Mouse (Mus musculus) lung, postnatal 36 days (tissue): ENCODE data around the gene Ppp2r5c.

Experiments
- DNase-seq: peaks from one replicate; pipeline ENCODE4 v3.0.0; 2022; ENCODE audit warnings: mixed read lengths

Gene Ppp2r5c

GRCm38 (mm10) chr12:110558175-110558574 is 111.3 kb downstream of the Ppp2r5c start:
- no peak for DNase-seq

GRCm38 (mm10) chr12:110563383-110563782 is 116.5 kb downstream of the Ppp2r5c start:
- DNase-seq: no peak

GRCm38 (mm10) chr12:110564848-110565247 is 117.9 kb downstream of the Ppp2r5c start:
- no peak for DNase-seq

GRCm38 (mm10) chr12:110566366-110566765 is 119.4 kb downstream of the Ppp2r5c start:
- no peak for DNase-seq

- no peak for DNase-seq
Observed at GRCm38 (mm10) chr12:110571050-110571449, 124.1 kb downstream of the Ppp2r5c start.

GRCm38 (mm10) chr12:110572351-110572750 is 125.4 kb downstream of the Ppp2r5c start:
- no peak for DNase-seq

DNA sequence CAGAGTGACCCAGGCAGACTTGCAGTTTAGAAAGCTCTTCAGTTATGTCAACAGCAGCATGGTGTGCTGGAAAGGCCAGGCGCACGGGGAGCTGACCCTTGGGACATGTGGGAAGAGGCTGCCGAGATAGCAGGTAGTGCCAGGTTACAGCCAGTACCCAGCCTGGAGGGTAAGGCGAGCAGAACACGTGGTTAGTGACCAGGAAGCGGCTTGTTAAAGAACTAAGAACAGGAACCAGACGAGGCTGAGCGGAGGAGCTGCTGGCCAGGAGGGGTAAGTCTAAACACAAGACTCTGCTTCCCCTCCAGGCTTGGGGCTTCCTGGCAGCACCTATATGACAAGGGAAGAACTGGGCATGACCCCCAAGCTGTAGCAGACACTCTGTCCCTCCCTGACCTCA is 126.7 kb downstream of the Ppp2r5c start:
- DNase-seq: no peak

- DNase-seq: no peak
Observed at GRCm38 (mm10) chr12:110575926-110576325, 129.0 kb downstream of the Ppp2r5c start.

DNA sequence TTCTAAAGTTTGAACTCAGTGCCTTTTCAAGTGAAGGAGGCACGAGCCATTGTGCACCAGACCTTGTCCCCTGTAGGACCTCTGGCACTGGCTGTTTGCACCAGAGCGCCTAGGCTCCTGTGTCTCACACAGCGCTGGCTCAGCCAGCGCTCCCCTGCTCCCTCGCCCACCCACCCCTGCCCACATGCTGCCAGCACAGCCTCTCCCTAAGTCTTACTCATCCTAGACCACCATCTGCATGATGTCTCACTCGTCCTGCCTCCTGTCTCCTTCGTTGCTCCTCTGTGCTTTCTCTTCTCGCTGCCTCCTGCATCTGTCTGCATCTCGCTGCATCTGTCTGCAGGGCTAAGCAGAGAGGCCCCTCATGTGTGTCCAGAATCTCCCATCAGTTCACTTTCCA is 131.4 kb downstream of the Ppp2r5c start:
- DNase-seq: no peak

- no peak for DNase-seq
Observed at GRCm38 (mm10) chr12:110588622-110589021, 141.7 kb downstream of the Ppp2r5c start.

- DNase-seq: no peak
Observed at GRCm38 (mm10) chr12:110590804-110591259, 143.9 kb downstream of the Ppp2r5c start.

GRCm38 (mm10) chr12:110591260-110591883 is 144.5 kb downstream of the Ppp2r5c start:
- peak; percentile 100 for DNase-seq

DNA sequence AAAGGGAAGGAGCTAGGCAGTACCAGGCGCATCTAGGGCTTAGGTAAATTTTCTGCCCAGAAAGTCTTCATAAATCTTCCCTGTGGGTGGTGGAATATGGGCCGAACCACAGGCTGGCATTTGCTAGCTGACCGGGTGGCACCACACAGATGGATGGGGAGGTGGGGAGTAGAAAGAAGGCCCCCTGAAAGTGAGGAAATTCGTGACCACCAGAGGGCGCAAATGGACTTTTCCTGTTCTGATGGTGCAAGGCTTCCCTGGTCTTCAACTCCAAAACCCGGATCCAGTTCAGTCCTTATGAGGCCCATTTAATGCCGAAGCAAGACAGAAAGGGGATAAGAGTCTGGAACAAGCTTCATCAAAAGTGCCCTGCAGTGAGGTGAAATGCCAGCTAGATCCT is 151.6 kb downstream of the Ppp2r5c start:
- DNase-seq: peak; percentile 79

DNA sequence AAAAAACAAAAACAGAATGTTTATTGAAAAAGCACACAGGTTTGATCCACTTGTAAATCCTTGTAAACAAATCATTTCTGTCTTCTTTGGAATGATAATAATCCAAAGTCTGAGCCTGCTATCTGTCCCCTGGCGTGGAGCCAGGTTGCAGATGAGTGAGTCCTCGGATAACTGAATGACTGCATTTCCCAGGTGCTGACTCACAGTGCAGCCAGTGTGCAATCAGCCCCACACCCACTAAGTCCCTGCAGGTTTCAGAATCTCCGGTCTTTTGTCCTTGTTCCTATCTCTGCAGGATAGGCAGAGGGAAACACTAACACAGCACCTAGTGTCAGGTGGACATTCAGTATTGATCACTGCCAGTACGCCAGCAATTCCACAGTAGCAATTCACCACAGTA is 152.9 kb downstream of the Ppp2r5c start:
- DNase-seq: no peak

DNA sequence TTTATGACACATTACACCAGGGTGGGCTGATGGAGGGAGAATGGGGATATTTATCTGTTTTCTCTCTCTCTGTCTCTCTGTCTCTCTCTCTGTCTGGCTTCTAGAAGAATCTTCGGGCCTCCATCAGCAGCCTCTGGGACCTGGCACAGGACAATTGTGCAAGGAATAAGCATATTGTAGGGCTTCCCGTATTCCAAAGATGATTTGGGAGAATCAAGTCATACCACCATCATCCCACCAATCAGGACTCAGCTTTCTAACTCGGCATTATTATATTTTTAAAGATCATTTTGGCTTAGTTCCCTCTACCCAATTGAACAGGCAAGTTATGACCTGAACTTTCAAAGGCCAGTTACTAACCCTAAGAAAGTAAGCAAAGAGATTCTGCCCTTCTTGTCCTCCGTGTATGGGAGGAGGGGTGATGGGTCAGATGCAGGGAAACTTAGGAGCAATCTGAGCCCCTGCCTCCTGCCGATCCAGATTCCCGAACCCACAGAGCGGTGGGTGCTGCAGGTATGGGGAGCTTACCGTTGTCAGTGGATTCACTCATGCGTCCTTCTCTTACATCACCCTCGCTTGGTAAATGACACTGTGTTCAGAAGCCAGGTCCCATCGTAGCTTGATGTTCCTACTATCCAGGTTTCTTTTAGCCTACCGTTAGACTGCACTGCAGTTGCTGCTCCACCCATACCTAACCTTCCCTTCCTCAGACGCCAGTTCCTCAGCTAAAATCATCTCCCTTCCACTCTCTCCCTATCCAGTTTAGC is 153.5 kb downstream of the Ppp2r5c start:
- no peak for DNase-seq

- peak; percentile 96 for DNase-seq
Observed at GRCm38 (mm10) chr12:110601241-110602218, 154.6 kb downstream of the Ppp2r5c start, which contains the start of gene Dync1h1. Gene Dync1h1, plus strand, starts transcription at chr12:110601452.

- peak; percentile 56 for DNase-seq
Observed at GRCm38 (mm10) chr12:110606161-110606560, 159.2 kb downstream of the Ppp2r5c start.

DNA sequence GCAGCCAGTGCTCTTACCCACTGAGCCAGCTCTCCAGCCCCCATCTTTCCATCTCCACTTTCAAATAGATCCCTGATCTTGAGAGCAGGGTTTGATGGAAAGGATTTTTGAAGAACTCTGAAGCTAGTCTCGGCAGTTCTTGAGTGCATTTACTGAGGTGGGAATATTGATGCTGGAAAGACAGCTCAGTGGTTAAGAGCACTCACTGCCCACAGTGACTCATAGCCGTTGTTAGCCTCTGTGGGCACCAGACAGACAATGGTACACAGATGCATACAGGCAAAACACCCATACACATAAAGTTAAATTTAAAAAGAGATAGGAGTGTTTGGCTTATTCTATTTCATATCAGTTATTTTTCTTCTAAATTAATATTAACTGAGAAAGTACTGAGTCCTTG is 159.8 kb downstream of the Ppp2r5c start:
- no peak for DNase-seq

GRCm38 (mm10) chr12:110608460-110609152 is 161.7 kb downstream of the Ppp2r5c start:
- DNase-seq: peak; percentile 86

GRCm38 (mm10) chr12:110609153-110609497 is 162.2 kb downstream of the Ppp2r5c start:
- DNase-seq: no peak

GRCm38 (mm10) chr12:110610713-110611112 is 163.8 kb downstream of the Ppp2r5c start:
- no peak for DNase-seq

DNA sequence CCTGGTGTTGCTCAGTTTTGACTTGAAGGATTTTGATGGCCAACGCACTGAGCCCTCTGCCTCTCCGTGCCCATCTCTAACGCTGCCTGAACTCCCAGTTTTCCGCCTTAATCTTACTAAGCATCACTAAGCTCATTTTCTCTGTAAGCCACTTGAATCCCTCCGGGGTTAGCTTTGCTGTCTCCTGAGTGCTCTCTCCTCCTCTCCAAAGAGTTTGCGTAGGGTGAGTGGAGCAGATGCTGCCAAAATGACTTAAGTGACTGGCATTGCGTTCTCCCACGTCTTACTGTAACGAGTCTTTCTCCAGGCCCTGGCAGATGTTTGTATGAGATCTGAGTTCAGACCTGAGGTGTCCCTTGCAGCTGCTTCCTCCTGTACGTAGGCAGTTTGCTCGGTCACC is 183.1 kb downstream of the Ppp2r5c start:
- no peak for DNase-seq
